Mouse (Mus musculus) adrenal gland, adult 8-10 months (tissue): Measurements from ENCODE around the gene Spdya. TPM values are rescaled to one million over a fixed set of nuclear protein-coding genes. Genes with fewer than 3 reads are reported as not detected.
"Not testable (repeated sequence)": the region's sequence is repeated elsewhere in the genome, so short reads cannot be mapped to it uniquely, and the experiment has no call there.

Source experiments
- DNase-seq: peaks from one replicate; pipeline ENCODE4 v3.0.0; 2022
- total RNA-seq, 4 experiments: library from RNA; stranded (reverse); gene quantifications; 2 replicates each; pipeline ENCODE4 v1.2.4; 2022

The Spdya gene
- 1 to 10 TPM in 2 of 4 experiments, under 1 TPM in 2; 0.49 to 1.9 (median 1.3) TPM for total RNA-seq

DNA sequence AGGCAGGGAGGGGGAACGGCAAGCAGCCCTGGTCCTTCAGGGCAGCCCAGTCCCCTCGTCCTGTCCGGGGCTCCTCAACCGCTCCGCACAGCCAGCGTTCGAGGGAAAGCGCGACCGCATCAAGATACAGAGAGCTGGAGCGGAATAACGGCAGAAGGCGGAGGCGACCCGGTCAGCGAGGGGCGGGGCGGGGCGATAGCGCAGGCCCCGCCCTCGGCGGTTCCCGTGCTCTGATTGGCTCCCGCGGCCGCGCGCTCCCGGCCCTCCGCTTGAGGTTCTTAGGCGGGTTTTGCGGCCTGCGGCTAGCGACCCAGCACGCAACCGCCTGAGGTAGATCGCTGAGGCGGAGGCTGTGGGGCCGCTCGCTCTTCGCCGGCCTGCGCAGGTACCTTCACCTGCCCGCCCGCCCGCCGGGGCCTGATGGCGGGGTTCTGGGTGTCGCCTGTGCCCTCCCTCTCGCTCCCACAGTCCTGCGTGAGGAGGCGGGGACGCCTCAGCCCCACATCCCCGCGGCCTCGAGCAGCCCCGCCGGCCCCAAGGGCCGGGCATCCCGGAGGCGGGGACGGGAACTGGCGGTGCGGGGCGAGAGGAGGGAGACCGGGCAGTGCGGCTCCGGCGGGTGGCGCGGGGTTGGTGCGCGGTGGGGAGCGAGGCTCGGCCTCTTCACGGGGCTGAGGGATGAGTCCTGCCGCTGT lies at the start of gene Spdya:
Gene Spdya, plus strand, starts transcription at position 305 of the 695 bp plus-strand sequence.
- peak; percentile 68 for DNase-seq

DNA sequence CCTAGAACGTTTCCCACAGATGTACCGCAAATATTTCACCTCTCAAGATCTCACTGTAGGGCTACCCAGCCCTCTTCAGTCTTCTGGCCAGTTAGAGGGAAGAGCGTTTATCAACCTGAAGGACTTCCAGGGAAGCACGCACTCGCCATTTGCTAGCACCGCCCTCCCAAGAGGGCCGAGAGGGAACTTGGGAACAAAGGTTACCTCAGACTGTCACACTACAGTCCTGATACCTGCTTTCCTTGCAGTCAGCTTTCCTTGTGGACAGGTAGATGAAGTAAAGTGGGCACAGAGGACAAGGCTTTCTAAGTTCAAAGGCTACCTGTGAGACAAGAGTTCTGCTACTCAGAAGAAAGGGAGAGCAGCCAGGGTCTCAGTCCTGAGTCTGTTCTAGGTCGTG lies 45.0 kb upstream of the Spdya start:
- no peak for DNase-seq

DNA sequence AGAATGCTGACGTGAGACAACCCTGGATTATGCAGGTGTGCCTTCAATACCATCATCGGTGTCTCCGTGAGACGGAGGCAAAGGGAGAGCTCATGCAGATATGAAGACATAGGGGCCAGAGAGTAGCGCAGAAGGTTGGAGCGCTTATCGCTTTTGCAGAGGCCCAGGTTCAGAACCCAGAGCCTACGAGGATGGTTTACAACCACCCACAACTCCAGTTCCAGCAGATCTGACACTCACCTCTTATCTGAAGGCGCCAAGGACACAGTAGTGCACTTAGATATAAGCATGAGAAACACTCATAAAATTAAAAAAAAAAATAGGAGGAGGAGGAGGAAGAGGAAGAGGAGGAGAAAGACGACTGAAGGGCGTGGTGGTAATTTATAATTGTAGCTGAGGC lies 41.6 kb upstream of the Spdya start:
- DNase-seq = no peak

DNA sequence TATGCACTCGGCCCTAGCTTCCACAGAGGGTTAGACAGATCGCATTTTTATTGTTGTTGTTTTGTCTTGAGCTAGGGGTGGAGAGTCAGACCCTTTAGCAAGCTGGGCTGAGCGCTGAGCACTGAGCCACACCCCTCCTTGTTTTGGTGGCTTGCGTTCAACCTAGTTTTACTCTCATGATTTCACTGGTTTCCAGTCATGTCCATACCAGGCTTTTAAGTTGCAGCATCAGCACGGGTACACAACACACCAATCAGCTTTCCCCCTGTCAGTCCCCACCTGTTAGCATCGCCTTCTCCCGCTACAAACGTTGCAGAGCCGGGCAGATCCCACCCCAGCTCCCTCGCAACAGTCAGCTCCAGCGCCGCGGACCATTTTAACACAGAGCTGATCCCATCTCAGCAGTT lies 25.6 kb upstream of the Spdya start:
- DNase-seq = no peak

DNA sequence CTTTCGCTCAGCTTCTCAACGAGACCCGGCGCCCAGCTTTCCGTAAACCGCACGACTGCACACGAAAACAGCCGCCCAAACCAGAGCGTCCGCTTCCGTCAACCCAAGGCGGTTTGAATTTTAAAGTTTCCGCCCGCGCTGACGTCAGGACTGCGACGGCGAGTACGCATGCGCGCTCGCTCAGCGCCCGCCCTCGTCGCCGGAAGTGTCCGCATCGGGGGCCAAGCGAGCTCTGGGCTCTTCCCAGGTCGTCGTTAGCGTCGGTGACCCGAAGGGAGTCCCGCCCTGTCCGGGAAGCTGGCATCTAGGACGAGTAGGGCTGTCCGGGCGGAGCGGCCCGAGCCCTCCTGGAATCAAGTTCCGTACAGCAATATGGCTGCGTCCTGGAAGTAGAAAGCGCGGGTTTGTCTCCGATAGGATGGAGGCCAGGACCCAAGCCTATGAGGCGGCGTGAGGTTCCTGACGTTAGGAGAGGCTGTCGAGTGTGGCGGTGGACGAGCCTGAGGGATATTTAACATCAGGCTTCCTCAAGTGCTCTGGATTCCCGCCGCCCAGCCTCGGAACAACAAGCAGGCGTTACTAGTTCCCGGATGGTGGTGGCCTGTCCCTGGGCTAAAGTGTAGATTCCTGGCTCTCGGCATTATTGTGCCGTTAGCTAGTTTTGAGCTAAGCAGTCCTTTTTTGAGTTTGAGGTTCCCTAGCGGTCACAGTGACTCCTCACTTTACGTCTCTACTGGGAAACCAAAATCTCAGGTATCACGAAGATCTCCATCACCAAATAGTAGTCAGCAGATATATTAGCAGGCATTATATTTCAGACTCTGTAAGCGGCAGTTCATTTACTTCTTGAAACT lies 24.9 kb upstream of the Spdya start, which contains the start of gene Ndc80:
Gene Ndc80, minus strand, starts transcription at position 147 of the 854 bp plus-strand sequence.
- DNase-seq = peak; percentile 94

DNA sequence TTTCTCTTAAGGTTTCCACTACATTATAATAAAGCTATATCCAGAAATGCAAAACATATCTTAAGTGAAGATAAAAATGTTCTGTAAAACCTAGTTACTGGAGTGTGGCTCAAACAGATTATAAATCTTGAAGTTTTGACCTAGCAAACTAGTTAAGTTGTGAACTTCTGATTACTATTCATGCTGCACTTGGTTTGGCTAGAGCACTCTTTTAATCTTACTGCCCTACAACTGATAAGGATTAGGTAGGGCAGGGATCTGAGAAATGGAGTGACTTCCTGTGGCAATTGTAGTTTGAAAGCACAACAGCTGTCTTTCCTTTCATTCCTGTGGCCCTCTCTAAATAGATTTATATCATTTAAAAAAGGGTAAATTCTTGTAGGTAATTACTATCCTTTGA lies 23.8 kb upstream of the Spdya start:
- no peak for DNase-seq

DNA sequence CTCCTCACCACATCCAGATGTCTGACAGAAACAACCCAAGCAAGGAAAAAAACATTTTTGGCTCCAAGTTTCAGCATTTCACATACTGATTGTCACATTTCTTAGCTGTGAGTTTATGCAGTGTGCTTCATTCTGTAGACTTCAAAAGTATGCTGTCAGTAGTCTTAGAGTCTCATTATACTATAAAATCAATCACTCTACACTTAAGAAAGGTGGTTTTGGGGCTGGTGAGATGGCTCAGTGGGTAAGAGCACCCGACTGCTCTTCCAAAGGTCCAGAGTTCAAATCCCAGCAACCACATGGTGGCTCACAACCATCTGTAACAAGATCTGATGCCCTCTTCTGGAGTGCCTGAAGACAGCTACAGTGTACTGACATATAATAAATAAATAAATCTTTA lies 16.3 kb upstream of the Spdya start:
- not testable (repeated sequence) for DNase-seq

DNA sequence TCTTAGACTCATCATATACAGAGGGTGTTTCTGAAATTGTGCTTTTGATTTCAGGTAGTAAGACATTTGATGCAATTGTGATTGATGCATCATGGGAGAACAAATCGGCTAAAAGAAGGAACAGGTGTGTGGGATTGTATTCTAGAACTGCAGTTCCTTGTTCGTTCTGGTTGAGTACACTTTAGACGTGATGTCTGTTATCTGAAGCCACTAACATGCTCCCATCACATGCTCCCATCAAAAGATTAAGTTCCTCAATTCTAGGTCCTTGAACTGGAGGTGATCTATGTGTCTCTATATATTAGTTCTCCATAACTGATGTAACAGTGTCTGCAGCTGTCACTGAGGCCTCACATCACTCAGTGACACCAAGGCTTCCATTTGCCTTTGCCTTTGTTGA lies 14.7 kb upstream of the Spdya start:
- DNase-seq = no peak

DNA sequence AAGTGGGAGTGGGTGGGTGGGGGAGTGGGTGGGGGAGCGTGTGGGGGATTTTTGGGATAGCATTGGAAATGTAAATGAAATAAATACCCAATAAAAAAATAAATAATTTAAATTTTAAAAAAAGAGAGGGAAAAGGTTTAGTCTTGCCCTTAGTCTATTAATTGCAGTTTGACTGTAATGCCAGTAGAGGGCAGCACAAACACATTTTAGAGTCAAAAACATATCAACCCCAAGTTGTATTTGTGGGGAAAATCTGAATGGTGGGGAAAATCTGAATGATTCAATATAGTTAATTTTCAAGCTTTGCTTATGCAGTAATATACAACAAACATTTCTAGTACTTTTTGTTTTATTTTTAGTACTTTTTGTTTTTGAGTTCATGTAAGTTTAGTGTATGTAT lies 3.3 kb upstream of the Spdya start:
- DNase-seq = no peak

DNA sequence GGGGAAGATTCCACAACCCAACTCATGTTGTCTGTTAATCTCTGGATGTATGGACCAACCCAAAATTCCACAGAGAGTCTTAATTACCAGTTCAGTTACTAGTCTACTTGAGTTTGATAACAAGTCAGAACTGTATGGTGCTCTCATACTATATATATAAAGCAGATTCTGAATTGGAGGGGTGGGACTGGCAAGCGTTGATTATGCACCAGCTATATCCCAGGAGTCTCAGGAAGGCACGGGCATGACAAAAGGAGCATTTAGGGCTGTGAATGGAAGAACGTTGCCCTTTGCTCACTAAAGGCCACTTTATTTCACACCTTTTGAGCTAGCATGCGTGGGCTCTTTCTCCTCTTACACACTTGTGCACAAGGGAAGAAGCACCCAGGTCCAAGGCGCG lies 511 bp upstream of the Spdya start:
- DNase-seq = no peak

DNA sequence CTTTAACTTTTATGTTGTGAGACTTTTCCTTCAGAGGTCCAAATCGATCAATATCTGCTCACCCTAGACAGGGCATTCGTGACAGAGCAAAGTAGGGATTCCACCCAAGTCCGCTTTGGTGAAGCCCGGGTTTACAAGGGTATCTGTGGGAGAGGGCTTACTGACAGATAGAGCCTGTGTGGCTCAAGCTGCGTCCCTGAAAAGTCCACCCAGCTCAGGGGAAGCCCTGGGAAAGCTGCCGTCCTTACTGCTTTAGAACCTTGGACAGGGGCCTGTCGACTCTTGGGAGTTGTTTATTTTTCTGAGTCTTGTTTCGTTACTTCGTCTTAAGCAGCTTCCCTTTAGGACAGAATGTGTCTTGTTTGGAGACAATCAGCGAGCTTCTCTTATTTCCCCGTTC lies 1.0 kb downstream of the Spdya start:
- DNase-seq = no peak

DNA sequence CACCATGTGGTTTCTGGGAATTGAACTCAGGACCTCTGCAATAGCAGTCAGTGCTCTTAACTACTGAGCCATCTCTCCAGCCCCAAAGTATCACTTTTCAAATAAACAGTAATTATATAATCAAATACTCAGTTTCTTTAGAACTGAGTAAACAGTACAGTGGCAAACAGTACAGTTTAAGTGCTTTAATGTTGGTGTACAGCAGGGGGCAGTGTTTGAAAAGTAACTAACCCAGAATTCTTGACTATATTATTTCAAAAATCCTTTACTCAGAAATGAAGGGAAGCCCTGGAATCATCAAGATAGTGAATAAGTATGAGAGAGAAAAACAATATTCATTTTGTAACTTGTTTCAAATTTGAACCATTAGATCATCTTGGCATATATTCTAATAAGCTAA lies 9.8 kb downstream of the Spdya start:
- DNase-seq = no peak

DNA sequence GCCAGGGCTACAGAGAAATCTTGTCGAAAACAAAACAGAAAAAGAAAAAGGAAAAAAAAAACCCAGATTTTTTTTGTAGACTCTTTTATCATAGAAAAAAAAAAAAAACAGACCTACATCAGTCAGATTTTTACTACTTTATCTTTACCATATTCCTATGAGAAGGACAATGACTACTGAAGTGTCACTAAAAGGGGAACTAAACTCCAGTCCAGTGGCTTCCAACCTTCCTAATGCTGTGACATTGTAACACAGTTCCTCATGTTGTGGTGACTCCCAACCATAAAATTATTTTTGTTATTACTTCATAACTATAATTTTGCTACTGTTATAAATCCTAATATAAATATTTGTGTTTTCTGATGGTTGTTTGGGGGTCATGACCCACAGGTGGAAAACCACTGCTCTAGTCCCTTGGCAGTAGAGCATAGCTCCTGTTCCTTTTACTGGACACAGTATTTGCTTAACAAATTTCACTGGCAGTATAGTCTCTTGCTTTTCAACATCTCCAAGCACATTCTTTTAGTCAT lies 27.4 kb downstream of the Spdya start:
- DNase-seq = no peak

DNA sequence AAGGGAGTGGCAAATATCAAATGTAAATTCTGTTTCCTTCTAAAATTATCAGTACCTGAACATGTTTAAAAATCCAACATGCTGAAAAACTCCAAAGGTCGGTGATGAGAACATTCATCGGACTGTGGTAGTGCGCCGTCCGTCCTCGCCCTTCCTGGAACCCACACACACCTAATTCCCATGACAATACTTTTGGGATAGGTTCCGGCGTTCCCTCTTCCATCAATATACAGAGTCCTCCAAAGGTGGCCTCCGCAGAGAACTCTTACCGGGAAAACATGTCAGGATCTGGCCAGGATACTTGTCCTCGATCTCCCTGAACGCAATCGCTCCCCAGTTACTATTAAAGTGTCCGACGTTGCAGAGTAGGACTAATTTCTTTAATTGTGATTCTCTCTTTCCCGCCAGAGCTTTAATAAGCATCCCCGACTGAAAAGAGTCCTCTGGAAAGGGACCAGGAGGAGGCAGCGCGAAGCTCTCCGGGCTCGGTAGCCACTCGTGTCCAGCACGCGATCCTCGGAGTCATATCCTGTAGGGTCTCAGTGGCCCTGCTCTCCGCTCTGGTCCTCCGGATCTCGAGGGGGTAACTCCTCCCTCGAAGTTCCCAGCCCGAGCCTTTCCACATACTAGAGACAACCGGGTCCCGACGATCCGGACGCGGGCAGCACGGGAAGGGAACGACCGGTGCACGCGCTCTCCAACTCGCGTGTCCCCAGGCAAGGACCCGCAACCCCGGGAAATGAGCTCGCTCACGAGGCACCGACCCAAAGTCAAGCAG lies 46.2 kb downstream of the Spdya start:
- no peak for DNase-seq

DNA sequence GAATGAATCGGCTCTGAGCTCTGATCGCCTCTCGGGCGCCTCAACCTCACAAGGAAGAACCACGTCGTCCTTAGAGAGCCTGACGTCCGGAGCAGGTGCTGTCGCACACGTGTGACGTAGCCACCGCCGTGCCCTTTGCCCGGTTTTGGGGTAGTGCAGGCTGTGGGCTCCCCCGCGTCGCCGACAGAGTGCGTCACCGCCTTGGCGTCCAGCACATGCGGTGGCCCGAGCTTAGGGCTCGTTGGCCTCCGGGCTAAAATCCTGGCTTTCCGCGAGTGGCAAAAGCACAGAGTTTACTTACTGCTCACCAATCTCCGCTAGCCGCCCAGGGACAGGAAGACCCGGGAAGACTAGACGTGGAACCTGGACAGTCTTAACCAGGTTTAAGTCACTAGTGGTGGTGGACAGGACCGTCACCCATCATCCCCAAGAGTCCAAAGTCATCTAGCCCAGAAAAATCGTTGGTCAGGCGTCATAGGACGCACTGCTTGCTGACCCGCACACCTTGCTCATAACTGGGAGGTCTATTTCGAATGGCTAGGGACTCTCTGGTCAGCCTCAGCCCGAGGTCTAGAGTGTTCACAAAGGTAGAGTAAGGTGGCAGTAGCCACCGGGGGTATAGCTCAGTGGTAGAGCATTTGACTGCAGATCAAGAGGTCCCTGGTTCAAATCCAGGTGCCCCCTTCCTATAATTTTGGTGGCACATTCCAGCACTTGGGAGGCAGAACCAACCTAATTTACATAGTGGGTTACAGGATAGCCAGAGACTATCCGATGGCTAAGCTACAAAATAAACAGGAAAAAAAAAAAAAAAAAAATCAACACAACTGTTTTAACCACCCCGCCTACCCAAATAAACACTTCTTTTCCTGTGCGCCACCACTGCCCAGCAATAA lies 47.0 kb downstream of the Spdya start:
- DNase-seq = peak; percentile 92

DNA sequence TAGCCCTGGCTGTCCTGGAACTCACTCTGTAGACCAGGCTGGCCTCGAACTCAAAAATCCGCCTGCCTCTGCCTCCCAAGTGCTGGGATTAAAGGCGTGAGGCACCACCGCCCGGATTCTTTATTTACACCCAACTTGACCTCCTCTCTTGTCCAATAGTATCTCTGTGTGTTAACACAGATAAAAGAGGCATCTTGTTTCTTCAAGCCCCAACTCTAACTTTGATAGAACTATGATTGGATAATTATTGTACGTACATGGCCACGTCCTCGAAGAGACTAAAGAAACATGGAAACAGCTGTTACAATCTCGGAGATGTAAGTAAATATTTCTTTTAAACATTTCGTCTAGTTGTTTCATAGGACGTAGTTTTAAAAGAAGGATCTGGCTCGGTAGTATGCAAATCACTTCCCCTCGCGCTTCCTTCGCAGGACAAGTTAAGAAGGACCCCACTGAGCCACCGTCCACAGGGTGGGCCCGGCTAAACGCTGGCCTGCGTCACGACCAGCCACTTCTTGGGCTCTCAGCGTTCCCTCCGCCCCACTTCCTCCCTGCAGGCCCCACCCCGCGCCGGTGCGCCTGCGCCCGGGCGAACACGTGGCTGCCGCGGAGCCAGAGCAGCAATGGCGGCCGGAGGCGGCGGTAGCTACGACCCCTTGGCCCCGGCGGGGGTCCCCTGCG lies 63.9 kb downstream of the Spdya start, which contains the start of gene Wdr43:
Gene Wdr43, plus strand, starts transcription at position 258 of the 681 bp plus-strand sequence.
- DNase-seq = peak; percentile 96

DNA sequence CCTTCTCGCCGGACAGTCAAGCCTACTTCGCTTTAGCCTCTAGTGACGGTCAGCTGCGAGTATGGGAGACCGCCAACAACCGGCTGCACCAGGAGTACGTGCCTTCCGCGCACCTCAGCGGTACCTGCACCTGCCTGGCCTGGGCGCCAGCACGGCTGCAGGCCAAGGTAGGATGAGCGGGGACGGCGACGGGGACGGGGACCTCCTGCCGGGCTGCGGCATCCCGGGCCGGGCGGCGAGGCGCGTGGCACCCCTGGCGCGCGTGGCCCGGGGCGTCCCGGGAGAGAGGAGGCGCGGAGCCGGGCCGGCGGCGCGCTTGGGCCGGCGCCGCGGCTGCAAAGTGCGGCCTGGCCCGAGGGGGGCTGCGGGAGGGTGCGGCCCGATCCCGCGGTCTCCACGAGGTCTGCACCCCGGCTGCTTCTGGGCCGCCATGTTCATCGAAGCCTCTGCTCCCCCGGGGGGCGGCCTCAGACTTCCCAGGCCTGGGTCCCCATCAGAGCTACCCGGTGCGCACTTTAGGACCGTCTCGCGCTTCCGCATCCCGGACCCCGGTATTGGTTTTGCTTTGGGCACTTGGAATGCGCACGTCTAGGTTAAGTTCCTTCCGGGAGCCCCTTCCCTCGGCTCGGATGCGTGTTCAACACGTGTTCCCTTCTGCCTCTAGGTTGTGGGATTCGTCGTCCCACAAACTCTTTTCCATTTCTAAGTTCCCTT lies 64.6 kb downstream of the Spdya start:
- DNase-seq = no peak

DNA sequence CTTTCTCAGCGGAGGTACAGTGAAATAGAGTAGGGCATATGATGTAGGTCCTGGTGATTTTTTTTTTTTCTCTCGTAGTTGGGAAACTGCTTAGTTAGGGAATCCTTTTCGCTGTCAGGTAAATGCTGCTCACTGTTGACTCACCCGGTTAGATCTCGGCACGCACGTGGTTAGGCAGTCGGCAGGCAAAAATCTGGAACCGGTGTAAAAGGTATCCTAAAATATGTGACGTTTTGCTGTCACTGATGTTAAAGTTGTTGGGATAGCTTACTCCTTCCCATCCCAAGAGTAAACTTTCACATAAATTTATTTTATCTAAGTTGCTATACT lies 65.1 kb downstream of the Spdya start:
- DNase-seq = no peak

DNA sequence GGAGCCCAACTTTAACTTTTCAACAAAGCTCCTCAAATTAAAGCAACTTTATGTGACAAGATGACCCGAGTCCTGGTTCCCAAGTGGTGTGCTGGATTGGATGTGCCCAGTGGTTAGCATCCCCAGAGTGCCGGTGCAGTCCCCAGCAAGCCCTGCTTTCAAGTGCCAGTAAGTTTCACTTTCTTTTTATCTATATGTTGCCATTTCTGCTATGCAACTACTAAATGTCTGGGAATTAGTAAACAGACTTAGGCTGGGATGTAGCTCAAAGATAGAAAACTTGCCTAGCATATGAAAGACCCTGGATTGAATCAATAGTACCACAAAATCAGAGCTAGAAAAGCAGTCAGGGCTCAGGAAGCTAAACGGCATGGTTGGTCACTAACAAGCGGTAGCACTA lies 66.1 kb downstream of the Spdya start:
- DNase-seq = no peak

DNA sequence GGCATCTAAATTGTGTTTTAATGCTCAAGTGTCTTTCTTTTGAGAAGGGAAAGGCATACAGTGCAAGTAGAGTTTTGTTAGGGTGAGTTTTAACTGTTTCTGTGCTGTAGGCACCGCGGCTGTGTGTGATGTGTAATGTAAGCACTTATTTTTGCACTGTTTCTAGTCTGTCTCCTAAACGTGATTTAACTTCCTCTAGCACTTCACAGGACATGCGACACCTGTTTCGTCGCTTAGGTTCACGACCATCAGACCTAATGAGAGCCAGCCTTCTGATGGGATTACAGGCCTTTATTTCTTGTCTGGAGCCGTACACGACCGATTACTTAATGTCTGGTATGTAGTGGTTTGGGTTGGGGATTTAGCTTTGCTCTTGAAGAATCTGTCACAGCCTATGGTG lies 79.9 kb downstream of the Spdya start:
- DNase-seq = no peak

DNA sequence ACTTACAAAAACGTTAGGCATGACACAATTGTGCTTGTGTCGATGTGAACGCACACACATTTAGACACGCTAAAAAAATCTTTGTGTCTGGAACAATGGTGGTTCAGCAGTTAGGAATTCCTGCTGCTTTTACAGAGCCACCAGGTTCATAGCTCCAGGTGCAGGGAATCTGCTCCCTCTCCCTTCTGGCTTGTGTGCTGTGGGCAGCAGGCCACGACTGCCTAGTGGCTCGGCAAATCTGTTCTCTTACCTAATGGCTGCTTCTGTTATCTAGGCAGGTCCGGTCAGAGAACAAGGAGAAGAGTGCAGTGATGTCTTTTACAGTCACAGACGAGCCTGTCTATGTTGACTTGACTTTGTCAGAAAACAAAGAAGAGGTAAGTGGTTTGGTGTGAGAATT lies 81.5 kb downstream of the Spdya start:
- no peak for DNase-seq
